Mouse (Mus musculus): ENCODE measurements around the gene Inhbc. TPM values are rescaled to one million over a fixed set of nuclear protein-coding genes. Genes with fewer than 3 reads are reported as not detected.
"Not testable (repeated sequence)": the region's sequence is repeated elsewhere in the genome, so short reads cannot be mapped to it uniquely, and the experiment has no call there.

Inhbc gene
- total RNA-seq, 2 experiments from 2014 or later = not detected

DNA sequence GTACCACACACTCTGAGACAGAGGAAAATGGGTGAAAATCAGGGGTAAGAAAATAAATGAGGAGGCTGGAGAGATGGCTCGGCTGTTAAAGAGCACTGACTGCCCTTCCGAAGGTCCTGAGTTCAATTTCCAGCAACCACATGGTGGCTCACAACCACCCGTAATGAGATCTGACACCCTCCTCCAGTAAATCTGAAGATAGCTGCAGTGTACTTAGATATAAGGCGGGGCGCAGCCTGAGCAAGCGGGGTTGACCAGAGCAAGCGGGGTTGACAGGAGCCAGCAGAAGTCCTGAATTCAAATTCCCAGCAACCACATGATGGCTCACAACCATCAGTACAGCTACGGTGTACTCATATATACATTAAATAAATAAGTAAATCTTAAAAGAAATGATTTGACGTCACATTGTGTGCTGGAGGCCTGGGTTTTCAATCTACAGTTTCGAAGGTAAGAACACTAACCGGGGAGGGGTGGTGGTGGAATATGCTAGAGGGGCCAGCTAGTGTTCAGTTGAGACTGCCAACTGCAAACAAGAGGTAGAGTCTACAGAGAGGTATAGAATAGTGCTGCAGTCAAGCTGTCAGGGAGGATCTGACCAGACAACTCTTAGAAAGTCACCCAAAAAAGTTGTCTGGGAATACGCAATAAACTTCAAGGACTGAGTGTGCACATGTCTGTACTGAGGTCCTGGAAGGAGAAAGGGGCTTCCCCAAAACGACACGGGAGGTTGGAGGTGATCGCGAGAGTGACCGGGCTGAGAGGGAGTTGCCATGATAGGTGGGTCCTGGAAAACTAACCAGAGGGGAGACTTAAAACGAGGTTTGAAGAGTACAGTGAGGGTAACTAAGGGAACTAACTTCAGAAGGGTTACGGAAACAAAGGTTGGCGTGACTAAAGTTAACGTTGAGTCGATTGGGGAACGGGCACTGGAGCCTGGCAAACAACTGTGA is 59.4 kb downstream of the Inhbc start:
- intact Hi-C loops (cut with DNase I) = loop anchor here (1.0 to 5.0 kb wide), 3 partner anchors 19 to 188 kb away; partner anchors contain the start of genes Dctn2 and Os9

DNA sequence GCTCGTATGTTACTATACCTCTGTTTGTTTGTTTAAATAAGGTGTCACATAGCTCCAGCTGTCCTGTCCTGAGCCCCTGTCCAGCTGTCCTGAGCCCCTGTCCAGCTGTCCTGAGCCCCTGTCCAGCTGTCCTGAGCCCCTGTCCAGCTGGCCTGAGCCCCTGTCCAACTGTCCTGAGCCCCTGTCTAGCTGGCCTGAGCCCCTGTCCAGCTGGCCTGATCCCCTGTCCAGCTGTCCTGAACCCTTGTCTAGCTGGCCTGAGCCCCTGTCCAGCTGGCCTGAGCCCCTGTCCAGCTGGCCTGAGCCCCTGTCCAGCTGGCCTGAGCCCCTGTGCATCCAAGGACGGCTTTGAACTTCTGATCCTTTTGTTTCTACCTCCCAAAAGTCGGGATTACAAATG is 61.1 kb downstream of the Inhbc start:
- DNase-seq; intact Hi-C loops (cut with DNase I): not testable (repeated sequence)

More for the DNA sequence above, 59.4 kb downstream of the Inhbc start:
- no peak for DNase-seq

Other genes with a start within 250 kb of the Inhbc start
- gene Os9, start 249.3 kb downstream of the Inhbc start, total RNA-seq (2021) = 10 to 100 TPM; 29.3 to 34.8 TPM
- gene B4galnt1, start 205.2 kb downstream of the Inhbc start, total RNA-seq (2021) = 1 to 10 TPM; 2.9 to 3.8 TPM
- 10 to 100 TPM; 45.5 to 66.9 TPM for gene Slc26a10, start 189.8 kb downstream of the Inhbc start, total RNA-seq (2021)
- 10 to 100 TPM; 17.0 to 17.9 TPM for gene Arhgef25, start 180.3 kb downstream of the Inhbc start, total RNA-seq (2021)
- 10 to 100 TPM; 36.1 to 43.4 TPM for gene Dtx3, start 174.7 kb downstream of the Inhbc start, total RNA-seq (2021)
- gene Pip4k2c, start 158.8 kb downstream of the Inhbc start, total RNA-seq (2021) = 10 to 100 TPM; 22.8 to 23.1 TPM
- under 1 TPM; 0.49 to 0.72 TPM for gene Kif5a, start 107.1 kb downstream of the Inhbc start, total RNA-seq (2021)
- gene Dctn2, start 104.1 kb downstream of the Inhbc start, total RNA-seq (2021) = 100 to 1,000 TPM; 146 to 151 TPM
- gene Mbd6, start 81.4 kb downstream of the Inhbc start, total RNA-seq (2021) = 10 to 100 TPM; 29.9 to 32.0 TPM
- gene Mars, start 58.6 kb downstream of the Inhbc start, total RNA-seq (2021) = 10 to 100 TPM; 39.2 to 45.9 TPM
- gene Arhgap9, start 48.5 kb downstream of the Inhbc start, total RNA-seq (2021) = 1 to 10 TPM; 3.1 to 4.5 TPM
- gene Gli1, start 28.5 kb downstream of the Inhbc start, total RNA-seq (2021) = 1 to 10 TPM; 1.4 to 2.4 TPM
- gene Inhbe, start 16.0 kb downstream of the Inhbc start, total RNA-seq (2021) = not detected
- 100 to 1,000 TPM; 115 to 120 TPM for gene R3hdm2, start 9.9 kb upstream of the Inhbc start, total RNA-seq (2021)
- gene Stac3, start 131.3 kb upstream of the Inhbc start, total RNA-seq (2021) = 1 to 10 TPM in 1 of 2 experiments, under 1 TPM in 1; 0.88 to 2.1 TPM
- gene Ndufa4l2, start 144.5 kb upstream of the Inhbc start, total RNA-seq (2021) = 10 to 100 TPM; 38.3 TPM
- gene Shmt2, start 152.0 kb upstream of the Inhbc start, total RNA-seq (2021) = 10 to 100 TPM; 38.3 to 39.2 TPM
- 1 to 10 TPM; 1.1 TPM for gene Nxph4, start 164.1 kb upstream of the Inhbc start, total RNA-seq (2021)

Data from heart, postnatal 14 days (tissue).